Mouse (Mus musculus): ENCODE measurements around the gene Fbxo7.
"Not testable (repeated sequence)": the region's sequence is repeated elsewhere in the genome, so short reads cannot be mapped to it uniquely, and the experiment has no call there.

- TF ChIP-seq POLR2A (IDR thresholded peaks at IDR 0.05; ENCODE audit: insufficient read length, low read depth); MAX (IDR thresholded peaks at IDR 0.05; ENCODE audit: low read depth); TCF12 (IDR thresholded peaks at IDR 0.05; ENCODE audit: insufficient read depth, poor library complexity, severe bottlenecking); CEBPB (IDR thresholded peaks at IDR 0.05; ENCODE audit: insufficient read depth, poor library complexity, severe bottlenecking); REST (IDR thresholded peaks at IDR 0.05; ENCODE audit: insufficient read depth, insufficient read length); MYOD1 (IDR thresholded peaks at IDR 0.05; ENCODE audit: control insufficient read depth in 1 of 3, insufficient read length in 2 of 3, low read depth in 2 of 3); USF1 (IDR thresholded peaks at IDR 0.05; ENCODE audit: low read depth); E2F4 (IDR thresholded peaks at IDR 0.05; ENCODE audit: insufficient read depth): not testable (repeated sequence)
These were observed 5.0 kb downstream of the Fbxo7 start for GRCm38 (mm10) chr10:86026807-86027206.
